Mouse (Mus musculus): ENCODE results near the gene Mief2. TPM values are rescaled to one million over a fixed set of nuclear protein-coding genes. Genes with fewer than 3 reads are reported as not detected.

Gene Mief2
- total RNA-seq, 4 experiments from 2014 or later: 18.3 to 24.8 (median 19.8) TPM

- peak; percentile 81 to 82 for DNase-seq (ENCODE audit: low spot score in 2 of 2)
These were observed 48.9 kb downstream of the Mief2 start, which contains the start of the genes Top3a and Smcr8 for GRCm38 (mm10) chr11:60776829-60777740. TSS of gene Top3a (minus strand) at chr11:60777365. TSS of gene Smcr8 (plus strand) at chr11:60777524.

GRCm38 (mm10) chr11:60777801-60778370 is 49.7 kb downstream of the Mief2 start:
- DNase-seq (ENCODE audit: low spot score in 2 of 2): no peak

DNA sequence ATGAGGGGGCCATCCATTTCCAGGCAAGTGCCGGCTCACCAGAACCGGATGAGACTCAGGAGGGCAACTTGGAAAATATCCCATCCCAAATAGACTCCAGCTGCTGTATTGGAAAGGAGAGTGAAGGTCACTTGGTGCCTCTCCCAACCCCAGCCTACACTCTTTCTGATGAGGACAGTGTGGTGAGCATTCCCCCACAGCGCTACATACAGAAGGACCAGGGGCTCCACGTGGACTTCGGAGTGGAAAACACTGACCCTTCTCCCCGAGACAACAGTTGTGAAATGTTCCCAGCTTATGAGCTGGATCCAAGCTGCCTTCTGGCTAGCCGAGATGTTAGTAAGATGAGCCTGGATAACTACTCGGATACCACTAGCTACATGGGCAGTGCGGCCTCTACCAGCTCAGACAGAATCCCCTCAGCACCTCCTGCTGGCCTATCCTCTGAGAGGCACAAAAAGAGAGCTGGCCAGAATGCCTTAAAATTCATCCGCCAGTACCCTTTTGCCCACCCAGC is 51.5 kb downstream of the Mief2 start:
- no peak for DNase-seq (ENCODE audit: low spot score in 2 of 2)

Small RNA genes within 50 kb of the gene (microRNA-seq; reads per million reads assigned to microRNA genes)
- gene Mir5100: 1.1 to 1.5 reads per million in 2 experiments

Other genes with a start within 250 kb of the Mief2 start
- gene Alkbh5, start 192.0 kb upstream of the Mief2 start, total RNA-seq (2022): 10 to 100 TPM; 52.7 to 58.2 (median 54.9) TPM
- gene Llgl1, start 28.7 kb upstream of the Mief2 start, total RNA-seq (2022): 10 to 100 TPM; 40.0 to 42.3 (median 40.8) TPM
- gene Flii, start 1.1 kb upstream of the Mief2 start, total RNA-seq (2022): 10 to 100 TPM; 61.2 to 73.0 (median 62.4) TPM
- gene Top3a, start 49.0 kb downstream of the Mief2 start, total RNA-seq (2022): 1 to 10 TPM; 5.4 to 7.2 (median 6.6) TPM
- 10 to 100 TPM; 31.7 to 35.9 (median 32.7) TPM for gene Smcr8, start 49.1 kb downstream of the Mief2 start, total RNA-seq (2022)
- gene Shmt1, start 83.3 kb downstream of the Mief2 start, total RNA-seq (2022): 1 to 10 TPM; 4.0 to 7.1 (median 5.6) TPM
- 10 to 100 TPM; 27.6 to 30.0 (median 29.5) TPM for gene Dhrs7b, start 102.2 kb downstream of the Mief2 start, total RNA-seq (2022)
- gene Tmem11, start 150.9 kb downstream of the Mief2 start, total RNA-seq (2022): 10 to 100 TPM; 26.7 to 33.3 (median 30.3) TPM
- gene Natd1, start 186.4 kb downstream of the Mief2 start, total RNA-seq (2022): 10 to 100 TPM in 3 of 4 experiments, 1 to 10 TPM in 1; 9.6 to 13.4 (median 11.9) TPM
- 10 to 100 TPM; 12.0 to 18.7 (median 16.3) TPM for gene Map2k3, start 203.6 kb downstream of the Mief2 start, total RNA-seq (2022)

Measured in left cerebral cortex, adult 8-10 months (tissue).